Mouse (Mus musculus) gastrocnemius, adult 8-10 months (tissue): ENCODE data around the gene Ptprm. TPM values are rescaled to one million over a fixed set of nuclear protein-coding genes. Genes with fewer than 3 reads are reported as not detected.

Experiments
- DNase-seq, 2 experiments: peaks; one replicate each; pipeline ENCODE4 v3.0.0; 2022; ENCODE audit warnings: low spot score in 2 of 2
- total RNA-seq, 4 experiments: library from RNA; stranded (reverse); gene quantifications; 2 replicates each; pipeline ENCODE4 v1.2.4; 2022

Gene Ptprm
- total RNA-seq, 4 experiments from 2014 or later = 20.1 to 26.0 (median 22.7) TPM

DNA sequence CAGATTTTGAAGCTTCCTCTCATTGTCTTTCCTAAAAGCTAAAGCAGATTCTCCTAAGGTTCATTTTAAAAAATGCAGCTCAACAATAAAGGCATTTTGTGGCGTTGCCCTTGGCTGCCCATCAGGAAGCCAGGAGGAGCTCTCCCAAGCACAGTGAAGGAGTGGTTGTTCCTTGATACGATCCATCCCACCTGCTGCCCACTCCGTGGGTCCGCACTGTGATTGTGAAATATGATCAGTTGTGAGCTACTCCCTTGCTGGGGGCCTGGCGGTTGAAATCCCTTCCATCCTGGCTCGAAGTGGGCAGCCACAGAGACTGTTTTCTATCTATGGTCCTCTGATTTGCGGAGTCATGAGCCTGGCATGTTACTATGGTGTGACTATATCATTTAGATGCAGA is 610.9 kb downstream of the Ptprm start:
- no peak for DNase-seq

- DNase-seq = no peak
These were observed 615.4 kb downstream of the Ptprm start for GRCm38 (mm10) chr17:66738779-66739345.

DNA sequence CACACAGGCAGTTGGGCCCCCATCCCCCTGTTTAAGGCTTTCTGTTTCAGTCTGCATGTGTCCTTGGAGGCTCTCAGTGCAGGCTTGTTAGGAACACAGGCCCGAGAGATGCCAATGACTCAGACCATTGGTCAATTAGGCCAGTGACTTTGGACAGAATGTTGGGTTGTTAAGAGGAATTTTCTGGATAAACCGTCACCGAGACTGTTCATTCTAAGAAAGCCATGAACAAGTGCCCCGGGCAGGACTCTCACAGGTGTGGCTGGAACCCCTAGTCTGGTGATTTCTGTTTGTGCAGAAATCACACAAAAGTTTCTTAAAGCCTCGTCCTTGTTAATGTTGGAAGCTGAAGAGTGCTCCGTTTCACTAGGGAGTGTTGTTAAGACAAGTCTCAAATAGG is 615.9 kb downstream of the Ptprm start:
- DNase-seq = no peak

GRCm38 (mm10) chr17:66736450-66736849 is 617.8 kb downstream of the Ptprm start:
- DNase-seq = no peak

DNA sequence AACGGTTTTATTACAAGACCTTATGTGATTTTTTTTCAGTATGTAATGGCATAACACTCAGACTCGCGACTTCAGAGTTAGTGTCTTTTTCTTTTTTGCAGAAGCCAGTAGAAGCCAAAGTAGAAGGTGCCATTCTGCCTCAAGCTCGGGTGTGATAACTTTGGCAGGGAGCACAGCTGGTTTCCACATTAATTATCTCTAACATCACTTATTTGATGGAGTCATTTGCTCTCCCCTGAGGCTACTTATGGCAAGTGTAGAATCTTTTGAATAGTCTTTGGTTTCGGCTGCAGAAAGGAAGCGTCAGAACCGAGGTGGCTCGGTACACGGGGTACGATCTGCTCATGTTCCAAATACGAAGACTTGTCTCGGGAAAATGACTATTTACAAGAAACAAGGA is 620.7 kb downstream of the Ptprm start:
- no peak for DNase-seq

DNA sequence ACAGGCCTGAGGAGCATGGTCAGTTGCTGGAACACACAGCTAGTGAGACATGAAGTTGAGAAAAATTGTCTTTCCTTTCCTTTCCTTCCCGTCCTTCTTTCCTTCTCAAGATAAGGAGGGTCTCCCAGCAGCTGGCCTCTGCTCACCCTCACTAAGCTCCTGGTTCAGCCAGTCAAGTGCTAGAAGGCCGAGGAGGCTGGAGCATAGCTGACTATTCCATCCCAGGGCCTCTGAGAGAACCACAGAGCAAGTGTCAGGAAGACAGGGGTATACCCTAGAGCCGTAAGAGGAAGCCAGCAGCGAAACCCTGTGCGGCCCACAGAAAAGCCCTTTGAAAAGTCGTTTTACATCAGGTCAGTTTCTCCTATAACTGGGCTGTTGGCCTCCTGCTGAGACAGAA is 624.3 kb downstream of the Ptprm start:
- DNase-seq = no peak

DNA sequence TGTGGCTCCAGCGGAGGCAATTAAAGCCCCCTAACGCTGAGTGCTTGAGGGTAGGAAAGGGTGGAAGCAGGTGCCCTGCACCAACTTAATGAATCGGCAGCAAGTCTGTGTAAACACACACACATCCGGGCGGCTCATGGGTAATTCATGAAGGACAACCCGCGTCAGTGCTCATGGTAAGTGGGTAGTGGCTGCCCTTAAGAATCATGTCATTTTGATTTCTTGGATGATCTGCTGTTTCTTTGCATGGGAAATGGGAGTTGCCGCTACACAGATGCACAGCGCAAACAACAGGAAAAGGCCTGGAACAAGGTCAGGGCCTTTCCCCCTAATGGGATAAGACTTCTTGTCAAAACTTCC is 633.3 kb downstream of the Ptprm start:
- no peak for DNase-seq

DNA sequence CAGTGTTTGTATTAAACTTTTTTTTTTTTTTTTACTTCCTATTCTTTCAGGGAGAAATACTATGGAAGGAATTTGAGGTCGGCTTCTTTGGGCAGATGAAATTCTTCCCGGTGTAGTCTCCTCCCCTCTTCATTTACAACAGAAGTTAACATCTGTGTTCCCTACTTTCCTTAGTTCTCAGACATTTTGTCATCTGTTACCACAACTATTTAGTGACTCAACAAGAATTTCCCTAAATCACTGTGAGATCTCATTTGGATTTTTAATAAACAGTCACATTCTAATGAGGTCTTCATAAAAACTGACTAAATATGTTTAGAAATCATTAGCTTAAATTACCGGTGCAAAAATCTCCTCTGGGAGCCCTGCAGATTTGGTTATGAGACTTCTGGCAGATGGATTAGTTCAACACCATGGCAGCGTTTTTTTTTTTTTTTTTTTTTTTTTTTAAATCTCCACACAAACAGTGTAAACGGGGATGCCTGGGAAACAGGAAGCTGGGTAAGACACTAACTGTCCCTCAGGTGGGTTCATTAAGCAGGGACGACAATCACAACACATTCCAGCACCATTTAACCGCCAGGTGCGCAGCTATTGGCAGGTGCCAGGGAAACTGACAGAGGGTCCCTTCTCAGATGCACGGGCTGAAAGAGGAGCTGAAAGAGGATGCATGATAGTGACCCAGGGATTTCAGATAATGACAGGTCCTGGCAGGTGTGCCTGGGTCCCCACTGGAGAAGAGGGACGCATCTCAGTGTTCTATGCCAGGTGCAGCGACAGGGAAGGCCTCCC is 633.9 kb downstream of the Ptprm start:
- DNase-seq = no peak

DNA sequence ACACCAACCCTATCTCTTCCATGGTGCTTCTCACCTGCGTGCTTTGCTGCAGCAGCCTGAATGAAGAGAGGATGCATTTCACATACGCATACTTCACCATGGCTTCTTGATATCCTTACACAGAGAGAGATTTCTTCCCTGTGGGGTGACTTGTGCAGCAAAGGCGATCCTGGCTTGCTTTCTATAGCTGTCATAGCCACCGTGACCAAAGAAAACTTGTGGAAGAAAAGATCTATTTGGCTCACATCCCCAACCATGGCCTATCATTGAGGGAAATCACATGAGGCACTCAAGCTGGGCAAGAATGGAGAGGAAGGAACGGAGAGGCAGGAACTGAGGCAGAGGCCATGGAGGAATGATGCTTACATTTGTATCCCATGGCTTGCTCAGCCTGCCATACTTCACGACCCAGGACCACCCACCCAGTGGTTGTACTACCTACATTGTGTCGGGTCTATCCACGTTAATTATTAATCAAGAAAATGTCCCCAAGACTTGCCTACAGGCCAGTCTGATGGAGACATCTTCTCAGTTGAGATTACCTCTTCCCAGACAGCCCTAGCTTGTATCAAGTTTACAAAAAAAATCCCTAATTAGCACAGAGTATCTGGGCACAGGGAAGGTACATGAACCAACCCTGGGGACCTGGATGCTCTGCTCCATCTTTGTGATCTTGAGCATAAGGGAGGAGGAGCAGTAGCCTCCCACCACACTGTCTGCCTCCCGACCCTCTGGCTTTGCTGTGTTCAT is 641.6 kb downstream of the Ptprm start:
- no peak for DNase-seq

GRCm38 (mm10) chr17:66711221-66712016 is 642.8 kb downstream of the Ptprm start:
- no peak for DNase-seq

DNA sequence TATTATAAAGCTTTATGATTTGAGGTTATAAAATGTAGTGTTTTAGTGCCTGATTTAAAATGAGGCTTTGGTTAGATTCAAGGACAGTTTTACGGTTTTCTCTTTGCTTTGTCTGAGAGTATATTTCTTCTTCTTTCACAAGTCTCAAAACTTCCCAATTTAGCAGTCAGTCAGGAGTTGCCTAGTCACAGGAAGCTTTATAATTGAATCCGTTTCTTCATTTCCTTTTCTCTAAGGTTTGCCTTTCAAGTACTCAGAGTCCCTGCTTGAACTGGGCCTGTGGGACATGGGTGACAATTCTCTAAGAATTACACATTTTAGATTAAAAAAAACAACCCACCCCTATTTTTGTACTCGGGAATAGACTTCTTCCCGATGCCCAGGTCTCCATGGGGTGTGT is 643.7 kb downstream of the Ptprm start:
- DNase-seq = no peak

DNA sequence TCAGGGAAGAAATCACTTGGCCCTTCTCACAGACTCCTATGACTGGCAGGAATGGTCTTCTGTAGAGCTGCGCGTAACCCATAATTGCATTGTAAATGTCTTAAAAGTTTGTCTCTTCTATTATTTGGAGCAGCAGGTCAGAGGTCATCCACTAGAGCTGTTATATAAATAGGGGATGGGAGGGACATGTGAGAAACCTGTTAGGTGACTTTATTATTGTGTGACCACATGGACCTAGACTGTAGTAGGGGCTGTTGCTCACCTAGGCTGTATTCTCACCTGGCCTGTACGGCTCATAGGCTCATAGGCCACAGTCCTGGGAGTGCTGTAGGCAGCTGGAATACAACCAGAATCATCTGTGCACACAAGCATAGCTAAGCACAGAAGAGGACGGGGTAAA is 645.5 kb downstream of the Ptprm start:
- no peak for DNase-seq

DNA sequence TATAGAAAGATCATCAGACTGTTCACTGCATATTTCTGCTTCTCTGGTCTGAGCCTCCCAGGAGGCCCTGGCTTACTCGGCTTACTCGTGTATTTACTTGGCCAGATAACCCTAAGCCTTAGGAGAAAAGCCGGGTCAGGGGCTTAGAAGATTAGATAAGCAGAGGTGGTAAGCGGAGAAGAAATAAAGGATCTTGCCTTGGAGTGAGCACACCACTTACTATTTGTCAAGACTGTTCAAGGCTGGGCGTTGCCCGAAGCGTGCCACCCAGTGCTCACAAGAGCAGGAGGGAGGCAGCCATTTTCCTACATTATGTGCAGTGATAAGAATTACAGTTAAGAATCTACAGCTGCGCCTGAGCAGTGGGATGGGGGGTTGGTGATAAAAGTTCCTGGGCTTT is 646.6 kb downstream of the Ptprm start:
- no peak for DNase-seq

DNA sequence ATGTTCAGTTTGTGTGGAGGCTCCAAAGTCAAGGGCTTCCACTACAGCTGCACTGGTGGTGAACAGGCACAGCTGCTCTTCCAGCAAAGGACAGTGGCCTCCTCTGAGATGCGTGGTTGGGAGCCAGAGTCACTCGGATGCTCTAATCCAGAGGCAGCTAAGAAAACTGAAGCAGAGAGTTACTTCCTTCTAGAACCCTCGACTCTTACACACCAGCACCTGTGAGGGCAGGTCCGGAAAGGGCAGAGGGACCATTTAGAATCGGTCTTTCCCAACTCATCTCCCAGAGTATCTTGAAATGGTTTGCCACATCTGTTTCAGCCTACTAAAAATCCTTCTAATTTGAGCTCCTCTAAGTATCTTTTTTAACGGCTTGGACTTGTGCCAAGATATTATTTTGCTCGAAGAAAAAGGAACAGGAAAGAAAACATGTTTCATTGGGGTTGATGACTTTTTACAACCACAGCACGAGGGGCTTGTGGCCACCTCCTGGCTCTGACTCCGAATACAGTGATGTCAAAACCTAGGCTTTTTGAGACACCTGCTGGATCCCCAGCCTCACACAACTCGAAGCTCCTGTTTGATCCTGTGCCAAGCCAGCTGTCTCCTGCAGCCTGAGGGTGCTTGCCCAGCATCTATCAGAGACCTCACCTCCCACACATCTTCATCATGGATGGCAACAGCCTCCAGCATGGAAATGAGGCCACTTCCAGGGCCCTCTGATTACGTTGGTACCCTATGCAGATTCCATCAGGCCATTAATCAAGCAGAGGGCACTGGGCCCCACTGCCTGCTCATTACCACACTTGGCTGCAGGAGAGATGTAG is 652.7 kb downstream of the Ptprm start:
- no peak for DNase-seq

- no peak for DNase-seq
These were observed 654.4 kb downstream of the Ptprm start for GRCm38 (mm10) chr17:66699896-66700295.

GRCm38 (mm10) chr17:66697650-66698049 is 656.6 kb downstream of the Ptprm start:
- DNase-seq = no peak

DNA sequence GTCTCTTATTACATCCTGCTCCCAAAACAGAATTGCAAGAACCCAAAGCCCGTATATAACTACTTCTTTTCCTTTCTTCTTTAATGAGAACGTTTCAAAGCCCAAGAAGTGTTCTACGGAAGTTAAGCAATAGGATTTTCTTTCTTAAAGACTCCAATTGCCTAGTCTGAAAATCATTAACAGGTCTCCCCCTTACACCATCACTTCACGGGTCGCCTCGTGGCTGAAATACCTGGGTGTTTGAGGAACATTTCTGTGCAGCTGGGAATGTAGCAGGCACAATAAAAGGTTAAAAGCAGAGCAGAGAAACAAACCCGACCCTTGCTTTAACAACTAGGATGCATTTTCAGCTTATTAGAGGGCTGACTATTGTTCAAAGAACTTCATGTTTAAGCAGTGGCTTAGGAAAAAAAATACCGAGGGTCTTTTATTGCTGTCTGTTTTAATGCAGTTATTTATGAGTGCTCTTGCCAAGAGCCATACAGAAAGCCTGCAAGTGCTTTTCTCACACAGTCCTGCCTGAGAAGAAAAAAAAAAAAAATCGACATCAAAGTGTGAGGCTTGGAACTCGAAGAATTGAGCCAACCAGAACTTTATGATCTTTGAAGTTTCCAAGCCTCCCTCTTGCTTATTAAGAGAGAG is 657.6 kb downstream of the Ptprm start:
- DNase-seq = no peak

- DNase-seq = no peak
These were observed 659.9 kb downstream of the Ptprm start for GRCm38 (mm10) chr17:66694326-66694725.

GRCm38 (mm10) chr17:66693676-66694304 is 660.5 kb downstream of the Ptprm start:
- no peak for DNase-seq
